Mouse (Mus musculus) E14TG2a.4 (cell line): ENCODE measurements around the gene Grip1.

ENCODE experiments used
- CTCF ChIP-seq: conservative IDR thresholded peaks from 2 replicates; pipeline ENCODE4 v1.5.1; 2014; ENCODE audit warnings: low read length
- POU5F1 ChIP-seq: IDR thresholded peaks from 2 replicates; pipeline ENCODE4 v1.6.1; 2014; ENCODE audit warnings: low read length, borderline replicate concordance

GRCm38 (mm10) chr10:120064424-120064823 lies 610.8 kb downstream of the Grip1 start:
- peak; percentile 79 for TF ChIP-seq CTCF
- no peak for TF ChIP-seq POU5F1
